Mouse (Mus musculus): ENCODE measurements around the gene Vmn1r137.
"Not testable (repeated sequence)": the region's sequence is repeated elsewhere in the genome, so short reads cannot be mapped to it uniquely, and the experiment has no call there.

The Vmn1r137 gene

DNA sequence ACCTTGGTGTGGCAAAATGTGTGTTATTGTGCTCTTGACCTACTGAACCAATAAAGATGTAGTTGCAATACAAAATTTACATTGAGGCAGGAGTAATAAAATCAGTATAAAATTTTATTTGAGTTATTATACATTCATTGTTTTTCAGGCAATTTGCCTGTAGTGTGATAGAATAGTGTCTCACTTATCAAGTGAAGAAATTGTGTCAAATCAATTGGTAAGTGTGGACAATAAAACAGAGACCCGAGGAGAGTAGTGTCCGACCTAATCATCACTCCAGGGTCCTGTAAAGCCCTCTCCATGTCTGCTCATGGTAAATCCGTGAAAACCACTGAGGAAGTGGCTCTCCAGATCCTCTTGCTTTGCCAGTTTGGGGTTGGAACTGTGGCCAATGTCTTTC lies at the start of gene Vmn1r137:
Vmn1r137 (plus strand) TSS at position 301 of the 400 bp plus-strand sequence.
- not testable (repeated sequence) for DNase-seq (ENCODE audit: low spot score in 2 of 2)

DNA sequence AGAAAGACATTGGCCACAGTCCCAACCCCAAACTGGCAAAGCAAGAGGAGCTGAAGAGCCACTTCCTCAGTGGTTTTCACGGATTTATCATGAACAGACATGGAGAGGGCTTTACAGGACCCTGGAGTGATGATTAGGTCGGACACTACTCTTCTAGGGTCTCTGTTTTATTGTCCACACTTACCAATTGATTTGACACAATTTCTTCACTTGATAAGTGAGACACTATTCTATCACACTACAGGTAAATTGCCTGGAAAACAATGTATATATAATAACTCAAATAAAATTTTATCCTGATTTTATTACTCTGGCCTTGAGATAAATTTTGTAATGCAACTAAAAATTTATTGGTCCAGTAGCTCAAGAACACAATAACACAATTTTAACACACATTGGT lies 34.4 kb downstream of the Vmn1r137 start, which contains the start of gene Vmn1r138:
Vmn1r138 (minus strand) TSS at position 101 of the 400 bp plus-strand sequence.
- DNase-seq (ENCODE audit: low spot score in 2 of 2), result not testable (repeated sequence)
